Mouse (Mus musculus) spleen, adult 2 months (tissue): ENCODE results near the gene Filip1l. TPM values are rescaled to one million over a fixed set of nuclear protein-coding genes. Genes with fewer than 3 reads are reported as not detected.

ENCODE experiments used
- DNase-seq, 2 experiments: peaks; one replicate each; pipeline versions ENCODE4 v3.0.0 to v3.0.0-alpha.2; 2012 to 2021; ENCODE audit warnings: low spot score in 2 of 2, low read depth in 1 of 2
- H3K27ac ChIP-seq: fragments of 200-500 bp; 2 replicates; pipeline ENCODE4 v1.5.1; 2012; ENCODE audit warnings: low read length, inconsistent platforms; ENCODE audit not compliant: insufficient read depth
- H3K27me3 ChIP-seq: fragments of 200-500 bp; 2 replicates; pipeline ENCODE4 v1.6.1; 2012; ENCODE audit warnings: mild to moderate bottlenecking, moderate library complexity, low read length, inconsistent platforms; ENCODE audit not compliant: control insufficient read depth, insufficient read depth
- H3K36me3 ChIP-seq: fragments of 200-500 bp; 2 replicates; pipeline ENCODE4 v1.6.1; 2012; ENCODE audit warnings: mild to moderate bottlenecking, low read length, inconsistent platforms; ENCODE audit not compliant: control insufficient read depth, insufficient read depth
- H3K4me1 ChIP-seq: fragments of 200-500 bp; 2 replicates; pipeline ENCODE4 v1.6.1; 2011; ENCODE audit warnings: inconsistent platforms; ENCODE audit not compliant: control insufficient read depth, insufficient read depth, insufficient read length
- H3K4me3 ChIP-seq: fragments of 200-500 bp; 2 replicates; pipeline ENCODE4 v1.5.1; 2011; ENCODE audit warnings: mild to moderate bottlenecking, inconsistent platforms; ENCODE audit not compliant: insufficient read depth, insufficient read length; ENCODE audit errors: extremely low read depth
- CTCF ChIP-seq: fragments of 200-500 bp; IDR thresholded peaks from 2 replicates; pipeline ENCODE4 v1.5.1; 2011; ENCODE audit warnings: mild to moderate bottlenecking, inconsistent platforms; ENCODE audit not compliant: insufficient read depth, insufficient read length, insufficient replicate concordance; ENCODE audit errors: extremely low read depth
- POLR2A ChIP-seq: fragments of 200-500 bp; IDR thresholded peaks from 2 replicates; pipeline ENCODE4 v1.6.1; 2011; ENCODE audit warnings: low read depth, low read length, inconsistent platforms
- WGBS: fragments of 180-500 bp; shearing (Covaris S2); methylation state at CpG from one replicate; pipeline ENCODE4 v1.1.7; 2018; 5-methylcytosine and 5-hydroxymethylcytosine counted together
- polyA plus RNA-seq: library from polyadenylated mRNA; depleted of rRNA; stranded (reverse); fragments of >200 nt; gene quantifications from 2 replicates; pipeline ENCODE4 v1.2.3, GENCODE M21; 2012

The Filip1l gene
- polyA plus RNA-seq, 1 experiment, result 15.3 TPM

DNA sequence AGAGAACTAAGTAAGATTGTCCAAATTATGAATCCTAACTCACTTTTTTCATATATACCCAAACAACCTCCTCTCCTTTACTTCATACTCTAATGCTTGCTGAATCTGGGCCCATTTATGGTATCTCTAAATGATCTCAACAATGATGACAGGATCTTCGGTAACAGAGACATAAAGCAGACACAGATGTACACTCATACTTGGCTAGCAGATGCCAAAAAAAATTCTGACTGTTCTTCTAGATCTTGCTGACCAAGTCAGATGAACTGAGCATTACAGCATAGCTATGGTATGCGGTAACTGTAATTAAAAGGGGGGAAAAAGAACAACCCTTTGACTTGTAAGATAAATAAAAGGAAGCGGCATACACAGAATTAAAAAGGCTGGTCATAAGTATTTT, 210.6 kb downstream of the Filip1l start:
- 85% methylated on average over 3 of the region's 3 CpGs for WGBS
- TF ChIP-seq POLR2A, result no peak
- no peak for TF ChIP-seq CTCF
- no peak overlapping the region for H3K4me3 ChIP-seq
- no peaks in the 10 kb centered on the region for H3K27me3 ChIP-seq
- peaks cover 19% of the 10 kb centered on the region for H3K36me3 ChIP-seq
- H3K27ac ChIP-seq, result no peak overlapping the region
- H3K4me1 ChIP-seq, result peaks cover 2% of the 10 kb centered on the region; the same call in 1 of the 2 replicates
- DNase-seq, result no peak

DNA sequence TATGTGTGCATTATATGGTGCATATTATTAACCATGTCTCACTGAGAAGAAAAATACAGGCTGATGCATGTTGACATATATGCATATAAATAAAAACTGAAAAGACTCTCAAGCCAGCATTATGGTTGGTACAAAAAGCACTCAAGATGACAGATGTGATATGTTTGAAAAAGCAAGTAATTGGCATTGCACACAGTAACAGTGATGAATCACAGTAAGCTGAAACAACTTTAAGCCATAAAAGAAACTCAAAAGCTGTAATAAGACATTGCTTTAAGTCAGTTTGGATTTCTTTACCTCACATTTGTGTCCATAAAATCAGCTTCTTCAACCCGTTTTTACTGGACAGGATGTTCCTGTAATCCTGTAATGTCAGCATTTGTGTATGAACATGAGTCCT, 211.9 kb downstream of the Filip1l start:
- TF ChIP-seq CTCF (no peak), POLR2A (no peak)
- peaks cover 24% of the 10 kb centered on the region for H3K36me3 ChIP-seq
- 79% methylated on average over 1 of the region's 1 CpGs for WGBS
- H3K27ac ChIP-seq, result no peak overlapping the region
- DNase-seq, result no peak
- H3K4me1 ChIP-seq, result peaks cover 2% of the 10 kb centered on the region; the same call in 1 of the 2 replicates
- H3K4me3 ChIP-seq, result no peak overlapping the region
- H3K27me3 ChIP-seq, result no peaks in the 10 kb centered on the region

DNA sequence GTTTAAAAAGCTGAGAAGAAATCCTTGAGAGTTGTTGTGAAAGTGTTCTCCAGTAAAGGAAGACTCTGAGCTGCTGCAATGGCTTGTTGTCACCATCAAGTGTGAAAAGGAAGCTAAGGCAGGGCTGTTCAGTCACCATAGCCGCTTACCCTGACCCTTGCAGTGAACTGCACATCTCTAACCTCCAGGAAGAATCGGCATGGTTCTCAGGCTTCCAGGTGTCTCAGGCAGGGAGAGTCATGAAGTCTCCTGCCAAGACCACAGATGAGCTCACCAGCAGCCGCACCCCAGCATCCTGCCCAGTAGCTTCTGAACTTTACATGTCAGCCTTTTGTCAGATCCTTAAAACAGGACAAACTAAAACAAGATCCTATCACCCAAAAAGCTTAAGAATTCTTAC, 213.3 kb downstream of the Filip1l start:
- WGBS, result 80% methylated on average over 3 of the region's 3 CpGs
- peaks cover 32% of the 10 kb centered on the region for H3K36me3 ChIP-seq
- H3K4me3 ChIP-seq, result no peak overlapping the region
- H3K4me1 ChIP-seq, result peaks cover 2% of the 10 kb centered on the region; the same call in 1 of the 2 replicates
- no peaks in the 10 kb centered on the region for H3K27me3 ChIP-seq
- DNase-seq, result no peak
- H3K27ac ChIP-seq, result peak overlapping the region; percentile 12; the same call in 1 of the 2 replicates
- TF ChIP-seq POLR2A, result no peak
- TF ChIP-seq CTCF, result no peak

DNA sequence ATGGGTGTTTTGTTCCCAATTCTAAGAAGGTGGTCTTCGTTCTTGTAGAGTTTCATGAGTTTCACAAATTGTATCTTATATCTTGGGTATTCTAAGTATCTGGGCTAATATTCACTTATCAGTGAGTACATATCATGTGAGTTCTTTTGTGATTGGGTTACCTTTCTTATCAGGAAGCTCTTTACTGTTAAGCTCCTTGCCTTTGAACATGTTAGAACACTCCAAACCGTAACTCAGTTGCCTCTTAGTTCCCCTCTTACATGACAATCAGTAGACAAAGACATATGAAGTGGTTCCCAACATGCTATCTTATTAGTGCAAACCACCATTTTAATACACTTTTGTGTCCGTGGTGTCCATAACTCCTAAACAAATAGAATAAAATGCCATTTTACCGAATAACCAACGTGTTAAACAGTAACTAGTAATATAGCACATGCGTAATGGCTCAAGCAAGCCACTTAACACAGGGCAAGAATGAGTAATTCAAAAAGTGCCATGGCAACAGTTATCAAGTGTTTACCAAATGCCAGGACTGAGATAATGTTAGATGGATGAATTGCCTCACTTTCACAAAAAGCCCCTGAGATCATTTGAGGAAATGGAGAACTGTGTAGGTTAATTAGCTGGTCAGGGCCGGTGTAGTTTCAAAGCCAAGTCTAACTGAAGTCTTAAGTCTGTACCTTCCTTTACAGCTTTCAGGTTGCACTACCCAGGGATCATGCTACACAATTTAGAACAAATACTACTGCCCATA, 215.9 kb downstream of the Filip1l start:
- H3K27me3 ChIP-seq, result no peaks in the 10 kb centered on the region
- H3K4me1 ChIP-seq, result peaks cover 4% of the 10 kb centered on the region; the same call in 1 of the 2 replicates
- H3K27ac ChIP-seq, result no peak overlapping the region
- 88% methylated on average over 7 of the region's 7 CpGs for WGBS
- DNase-seq, result no peak
- TF ChIP-seq POLR2A, result no peak
- H3K4me3 ChIP-seq, result no peak overlapping the region
- peaks cover 40% of the 10 kb centered on the region for H3K36me3 ChIP-seq

DNA sequence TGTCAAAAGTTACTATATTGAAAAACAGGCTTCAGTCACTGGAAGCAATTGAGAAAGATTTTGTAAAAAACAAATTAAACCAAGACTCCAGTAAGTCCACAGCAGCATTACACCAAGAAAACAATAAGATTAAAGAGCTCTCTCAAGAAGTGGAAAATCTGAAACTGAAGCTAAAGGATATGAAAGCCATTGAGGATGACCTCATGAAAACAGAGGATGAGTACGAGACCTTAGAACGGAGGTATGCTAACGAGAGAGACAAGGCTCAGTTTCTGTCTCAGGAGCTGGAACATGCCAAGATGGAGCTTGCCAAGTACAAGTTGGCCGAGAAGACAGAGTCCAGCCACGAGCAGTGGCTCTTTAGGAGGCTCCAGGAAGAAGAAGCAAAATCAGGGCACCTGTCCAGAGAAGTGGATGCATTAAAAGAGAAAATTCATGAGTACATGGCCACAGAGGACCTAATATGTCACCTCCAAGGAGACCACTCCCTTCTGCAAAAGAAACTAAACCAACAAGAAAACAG, 218.0 kb downstream of the Filip1l start:
- no peaks in the 10 kb centered on the region for H3K27me3 ChIP-seq
- WGBS, result 84% methylated on average over 5 of the region's 5 CpGs
- no peak for TF ChIP-seq POLR2A
- TF ChIP-seq CTCF, result no peak
- no peak overlapping the region for H3K27ac ChIP-seq
- H3K4me3 ChIP-seq, result no peak overlapping the region
- H3K36me3 ChIP-seq, result peaks cover 34% of the 10 kb centered on the region
- peaks cover 4% of the 10 kb centered on the region; the same call in 1 of the 2 replicates for H3K4me1 ChIP-seq
- no peak for DNase-seq

DNA sequence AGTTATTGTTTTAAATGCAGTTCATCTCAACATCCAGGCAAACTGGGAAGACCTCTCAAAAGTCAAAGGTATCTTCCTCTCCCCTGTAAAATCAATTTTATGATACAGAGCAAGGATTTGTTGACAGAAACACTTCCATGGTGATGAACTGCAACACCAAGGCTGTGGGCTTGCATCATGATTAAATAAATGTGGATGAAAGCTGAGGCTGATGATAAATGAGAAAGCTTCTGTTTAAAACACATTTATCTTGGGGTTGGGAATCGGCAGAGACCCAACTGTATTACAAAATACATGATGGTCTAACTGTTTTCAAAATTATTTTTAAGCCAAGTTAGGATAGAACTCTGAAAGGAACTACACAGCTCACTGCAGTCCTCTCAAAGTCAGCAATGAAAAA, 220.9 kb downstream of the Filip1l start:
- 0 out of 2 replicates have a peak, but pooled peaks cover 2% of the 10 kb centered on the region for H3K4me1 ChIP-seq
- H3K4me3 ChIP-seq, result no peak overlapping the region
- DNase-seq, result no peak
- peaks cover 32% of the 10 kb centered on the region for H3K36me3 ChIP-seq
- TF ChIP-seq CTCF (no peak), POLR2A (no peak)
- H3K27ac ChIP-seq, result no peak overlapping the region
- no peaks in the 10 kb centered on the region for H3K27me3 ChIP-seq
- 81% methylated on average over 1 of the region's 1 CpGs for WGBS

DNA sequence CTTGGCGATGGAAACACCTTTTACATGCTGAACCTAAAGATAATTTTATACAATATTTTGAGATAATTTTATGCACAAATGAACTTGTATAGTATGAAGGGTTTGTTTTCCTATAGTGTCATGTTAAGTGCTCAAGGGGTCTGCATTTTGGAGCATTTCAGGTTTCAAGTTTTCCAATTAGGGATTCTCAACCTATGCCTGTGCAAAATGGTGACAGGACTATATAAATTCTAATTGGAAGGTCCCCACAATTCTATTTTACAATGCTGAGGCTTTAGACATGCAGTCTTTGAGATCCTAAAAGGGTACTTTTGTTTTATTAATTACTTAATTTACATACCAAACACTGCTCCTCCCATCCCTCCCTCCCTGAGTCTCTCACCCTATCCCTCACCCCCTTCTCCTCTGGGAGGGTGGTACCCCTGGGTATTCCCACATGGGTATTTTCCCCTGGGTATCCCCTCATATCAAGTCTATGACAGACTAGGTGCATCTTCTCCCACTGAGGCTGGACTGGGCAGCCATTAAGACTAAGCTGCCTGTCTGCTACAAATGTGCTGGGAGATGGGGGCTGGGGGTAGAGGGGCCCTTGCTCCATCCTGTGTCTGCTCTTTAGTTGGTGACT, 223.0 kb downstream of the Filip1l start:
- Histone ChIP-seq H3K27me3 (no peaks in the 10 kb centered on the region), H3K27ac (no peak overlapping the region), H3K4me3 (no peak overlapping the region; the same call in 1 of the 2 replicates), H3K4me1 (0 out of 2 replicates have a peak, but pooled peaks cover 2% of the 10 kb centered on the region), H3K36me3 (peaks cover 22% of the 10 kb centered on the region)
- DNase-seq, result no peak
- no peak for TF ChIP-seq CTCF
- no peak for TF ChIP-seq POLR2A
- WGBS, result 93% methylated on average over 1 of the region's 1 CpGs
